ENCODE assay signal across 8 mouse cellular contexts in genomic region chr11:21569456-21570108, GRCm38 (mm10). TPM values are rescaled to one million over a fixed set of nuclear protein-coding genes. Genes with fewer than 3 reads are reported as not detected.
DNase-seq lines count a peak whose midpoint lies in the region; ATAC-seq lines count a peak whose summit lies in the region.

No protein-coding gene starts in this region.

- intact Hi-C loops in heart, postnatal 14 days (cut with DNase I) = no loop called here

- peaks cover 20% of the 10 kb centered on the region for H3K36me3 ChIP-seq in midbrain, embryonic 14.5 days (ENCODE audit: control insufficient read depth, insufficient read depth, low read length)

- H3K4me1 ChIP-seq in midbrain, embryonic 14.5 days (ENCODE audit: control insufficient read depth, insufficient read depth, low read length) = peaks cover 13% of the 10 kb centered on the region

- no peaks in the 10 kb centered on the region for H3K9me3 ChIP-seq in midbrain, embryonic 14.5 days (ENCODE audit: control insufficient read depth, low read length)

- WGBS in midbrain, embryonic 14.5 days = 39% methylated on average over 3 of the region's 3 CpGs

- no peak overlapping the region for H3K27ac ChIP-seq in midbrain, embryonic 14.5 days (replicated peaks; ENCODE audit: low read depth, low read length)

- H3K27me3 ChIP-seq in midbrain, embryonic 14.5 days (ENCODE audit: control insufficient read depth, insufficient read depth, low read length) = no peaks in the 10 kb centered on the region

- peak; percentile 67 to 86 for DNase-seq in adrenal gland, adult (ENCODE audit: inconsistent age in 2 of 2, low spot score in 1 of 2)
- DNase-seq in adrenal gland, postnatal 4 days (ENCODE audit: low spot score in 2 of 2) = no peak
- peak; percentile 62 for DNase-seq in CD4-positive, CD25-positive, alpha-beta regulatory T cell, adult 2 months (ENCODE audit: low read depth, low spot score)
- peak; percentile 68 to 72 for DNase-seq in cerebellum, postnatal 10 days
- DNase-seq in heart, postnatal 14 days = peak; percentile 56 to 72
- DNase-seq in layer of hippocampus, adult 8-10 months (ENCODE audit: low spot score in 2 of 2) = peak; percentile 24 to 40
- peak; percentile 75 for DNase-seq in midbrain, embryonic 14.5 days

- H3K4me2 ChIP-seq in midbrain, embryonic 14.5 days (ENCODE audit: low read length) = peak overlapping the region; percentile 78

- H3K4me3 ChIP-seq in midbrain, embryonic 14.5 days (replicated peaks; ENCODE audit: low read depth, low read length) = no peak overlapping the region

- peak overlapping the region; percentile 13; the same call in 1 of the 2 replicates for H3K9ac ChIP-seq in midbrain, embryonic 14.5 days (replicated peaks; ENCODE audit: low read length)

- ATAC-seq in midbrain, embryonic 14.5 days (ENCODE audit: low FRiP score, low TSS enrichment) = no peak
- no peak for ATAC-seq in erythroid progenitor cell, adult 5-6 weeks (replicated peaks; ENCODE audit: low FRiP score, poor library complexity, severe bottlenecking)

RNA-seq across cellular contexts. Expression of gene Wdpcp, which starts 2.5 kb away (rescaled TPM):
- 10 to 100 TPM; 11.9 to 12.0 TPM for total RNA-seq in adrenal gland, postnatal 4 days (2021)
- 1 to 10 TPM; 5.1 to 6.6 TPM for total RNA-seq in heart, postnatal 14 days (2021)
- total RNA-seq in layer of hippocampus, adult 8-10 months (2022) = 10 to 100 TPM; 12.1 to 16.9 (median 13.8) TPM
- 7.2 and 12.4 TPM in 2 replicates for polyA plus RNA-seq in midbrain, embryonic 14.5 days (2014; fragmentation: Nextera tagmentation; extraction: Ambion mirVana)
- 0.84 TPM in 1 of 2 replicates, not detected in the other for total RNA-seq in erythroid progenitor cell, adult 5-6 weeks (2015; ENCODE audit: low replicate concordance)
- total RNA-seq in erythroid progenitor cell, adult 5-6 weeks (2017; ENCODE audit: low replicate concordance) = 1.6 and 4.7 TPM in 2 replicates

RNA-seq across cellular contexts. Expression of gene Mdh1, which starts 2.6 kb away (rescaled TPM):
- 100 to 1,000 TPM; 431 to 447 TPM for total RNA-seq in adrenal gland, postnatal 4 days (2021)
- total RNA-seq in heart, postnatal 14 days (2021) = 1,000 to 10,000 TPM; 2,179 to 2,226 TPM
- total RNA-seq in layer of hippocampus, adult 8-10 months (2022) = 100 to 1,000 TPM; 648 to 912 (median 773) TPM
- 551 and 578 TPM in 2 replicates for polyA plus RNA-seq in midbrain, embryonic 14.5 days (2014; fragmentation: Nextera tagmentation; extraction: Ambion mirVana)
- total RNA-seq in erythroid progenitor cell, adult 5-6 weeks (2015; ENCODE audit: low replicate concordance) = 23.1 and 76.3 TPM in 2 replicates
- total RNA-seq in erythroid progenitor cell, adult 5-6 weeks (2017; ENCODE audit: low replicate concordance) = 11.2 and 21.8 TPM in 2 replicates

Comparison
In these comparisons a context has a peak if more than half of its experiments do, and no peak if none do; other contexts are left out.
1. DNase-seq: peak in adrenal gland, adult (2 of 2), CD4-positive, CD25-positive, alpha-beta regulatory T cell, adult 2 months (single experiment), cerebellum, postnatal 10 days (2 of 2), heart, postnatal 14 days (2 of 2), layer of hippocampus, adult 8-10 months (2 of 2) and midbrain, embryonic 14.5 days (single experiment); none in adrenal gland, postnatal 4 days (0 of 2).
2. RNA of gene Mdh1, which starts 2.6 kb away (total RNA-seq): 2,179 to 2,226 TPM in heart, postnatal 14 days, 648 to 912 TPM in layer of hippocampus, adult 8-10 months and 431 to 447 TPM in adrenal gland, postnatal 4 days; 11.2 to 76.3 TPM in erythroid progenitor cell, adult 5-6 weeks; every median in the first group is over 4 times any median in the second.